Mouse (Mus musculus): ENCODE measurements around the gene Fgf13. TPM values are rescaled to one million over a fixed set of nuclear protein-coding genes. Genes with fewer than 3 reads are reported as not detected.

Gene Fgf13
- polyA plus RNA-seq, 1 experiment = 8.3 TPM

- no peak overlapping the region for H3K27ac ChIP-seq (ENCODE audit: control insufficient read depth, insufficient read depth, low read length)
- H3K4me1 ChIP-seq (replicated peaks; ENCODE audit: control insufficient read depth, insufficient read depth, low read length) = no peaks in the 10 kb centered on the region
- no peaks in the 10 kb centered on the region for H3K36me3 ChIP-seq (ENCODE audit: control insufficient read depth, insufficient read depth, low read length)
- no peak for DNase-seq
- no peaks in the 10 kb centered on the region for H3K27me3 ChIP-seq (ENCODE audit: control insufficient read depth, insufficient read depth, low read length)
- no peak for TF ChIP-seq CTCF (IDR thresholded peaks at IDR 0.05; ENCODE audit: borderline replicate concordance, control insufficient read depth, extremely low read depth, insufficient read depth, low read length, poor library complexity)
- TF ChIP-seq POLR2A (IDR thresholded peaks at IDR 0.05; ENCODE audit: control insufficient read depth, extremely low read depth, insufficient read depth, low read length, poor library complexity) = no peak
- no peak overlapping the region for H3K4me3 ChIP-seq (ENCODE audit: control insufficient read depth, insufficient read depth, low read length)
Measured at GRCm38 (mm10) chrX:59201146-59201545, 366.7 kb downstream of the Fgf13 start.

- Histone ChIP-seq H3K4me1 (replicated peaks; ENCODE audit: control insufficient read depth, insufficient read depth, low read length) (no peaks in the 10 kb centered on the region), H3K36me3 (ENCODE audit: control insufficient read depth, insufficient read depth, low read length) (no peaks in the 10 kb centered on the region), H3K4me3 (ENCODE audit: control insufficient read depth, insufficient read depth, low read length) (no peak overlapping the region), H3K27me3 (ENCODE audit: control insufficient read depth, insufficient read depth, low read length) (no peaks in the 10 kb centered on the region), H3K27ac (ENCODE audit: control insufficient read depth, insufficient read depth, low read length) (no peak overlapping the region)
- WGBS = 80% methylated on average over 4 of the region's 4 CpGs
- no peak for DNase-seq
- no peak for TF ChIP-seq POLR2A (IDR thresholded peaks at IDR 0.05; ENCODE audit: control insufficient read depth, extremely low read depth, insufficient read depth, low read length, poor library complexity)
- TF ChIP-seq CTCF (IDR thresholded peaks at IDR 0.05; ENCODE audit: borderline replicate concordance, control insufficient read depth, extremely low read depth, insufficient read depth, low read length, poor library complexity) = no peak
Measured at GRCm38 (mm10) chrX:59194149-59194548, 373.7 kb downstream of the Fgf13 start.

GRCm38 (mm10) chrX:59186922-59187321 lies 380.9 kb downstream of the Fgf13 start:
- 93% methylated on average over 4 of the region's 4 CpGs for WGBS
- DNase-seq = no peak
- Histone ChIP-seq H3K4me3 (ENCODE audit: control insufficient read depth, insufficient read depth, low read length) (no peak overlapping the region), H3K27ac (ENCODE audit: control insufficient read depth, insufficient read depth, low read length) (no peak overlapping the region), H3K27me3 (ENCODE audit: control insufficient read depth, insufficient read depth, low read length) (no peaks in the 10 kb centered on the region), H3K36me3 (ENCODE audit: control insufficient read depth, insufficient read depth, low read length) (no peaks in the 10 kb centered on the region), H3K4me1 (replicated peaks; ENCODE audit: control insufficient read depth, insufficient read depth, low read length) (no peaks in the 10 kb centered on the region)
- TF ChIP-seq CTCF (IDR thresholded peaks at IDR 0.05; ENCODE audit: borderline replicate concordance, control insufficient read depth, extremely low read depth, insufficient read depth, low read length, poor library complexity) (no peak), POLR2A (IDR thresholded peaks at IDR 0.05; ENCODE audit: control insufficient read depth, extremely low read depth, insufficient read depth, low read length, poor library complexity) (no peak)

GRCm38 (mm10) chrX:59182323-59182722 lies 385.5 kb downstream of the Fgf13 start:
- WGBS = 86% methylated on average over 4 of the region's 4 CpGs
- Histone ChIP-seq H3K4me1 (replicated peaks; ENCODE audit: control insufficient read depth, insufficient read depth, low read length) (no peaks in the 10 kb centered on the region), H3K4me3 (ENCODE audit: control insufficient read depth, insufficient read depth, low read length) (no peak overlapping the region), H3K36me3 (ENCODE audit: control insufficient read depth, insufficient read depth, low read length) (no peaks in the 10 kb centered on the region), H3K27me3 (ENCODE audit: control insufficient read depth, insufficient read depth, low read length) (no peaks in the 10 kb centered on the region), H3K27ac (ENCODE audit: control insufficient read depth, insufficient read depth, low read length) (no peak overlapping the region)
- no peak for TF ChIP-seq POLR2A (IDR thresholded peaks at IDR 0.05; ENCODE audit: control insufficient read depth, extremely low read depth, insufficient read depth, low read length, poor library complexity)
- no peak for DNase-seq

- WGBS = 86% methylated on average over 4 of the region's 4 CpGs
- TF ChIP-seq CTCF (IDR thresholded peaks at IDR 0.05; ENCODE audit: borderline replicate concordance, control insufficient read depth, extremely low read depth, insufficient read depth, low read length, poor library complexity) = no peak
- no peak for TF ChIP-seq POLR2A (IDR thresholded peaks at IDR 0.05; ENCODE audit: control insufficient read depth, extremely low read depth, insufficient read depth, low read length, poor library complexity)
- DNase-seq = no peak
- Histone ChIP-seq H3K27me3 (ENCODE audit: control insufficient read depth, insufficient read depth, low read length) (no peaks in the 10 kb centered on the region), H3K4me3 (ENCODE audit: control insufficient read depth, insufficient read depth, low read length) (no peak overlapping the region), H3K27ac (ENCODE audit: control insufficient read depth, insufficient read depth, low read length) (no peak overlapping the region), H3K4me1 (replicated peaks; ENCODE audit: control insufficient read depth, insufficient read depth, low read length) (no peaks in the 10 kb centered on the region), H3K36me3 (ENCODE audit: control insufficient read depth, insufficient read depth, low read length) (no peaks in the 10 kb centered on the region)
Measured at GRCm38 (mm10) chrX:59179627-59180026, 388.2 kb downstream of the Fgf13 start.

- TF ChIP-seq CTCF (IDR thresholded peaks at IDR 0.05; ENCODE audit: borderline replicate concordance, control insufficient read depth, extremely low read depth, insufficient read depth, low read length, poor library complexity) (no peak), POLR2A (IDR thresholded peaks at IDR 0.05; ENCODE audit: control insufficient read depth, extremely low read depth, insufficient read depth, low read length, poor library complexity) (no peak)
- no peaks in the 10 kb centered on the region for H3K36me3 ChIP-seq (ENCODE audit: control insufficient read depth, insufficient read depth, low read length)
- WGBS = 29% methylated on average over 3 of the region's 3 CpGs
- no peak for DNase-seq
- H3K27me3 ChIP-seq (ENCODE audit: control insufficient read depth, insufficient read depth, low read length) = no peaks in the 10 kb centered on the region
- no peaks in the 10 kb centered on the region for H3K4me1 ChIP-seq (replicated peaks; ENCODE audit: control insufficient read depth, insufficient read depth, low read length)
- no peak overlapping the region for H3K4me3 ChIP-seq (ENCODE audit: control insufficient read depth, insufficient read depth, low read length)
- no peak overlapping the region for H3K27ac ChIP-seq (ENCODE audit: control insufficient read depth, insufficient read depth, low read length)
Measured at GRCm38 (mm10) chrX:59179081-59179596, 388.7 kb downstream of the Fgf13 start.

- TF ChIP-seq POLR2A (IDR thresholded peaks at IDR 0.05; ENCODE audit: control insufficient read depth, extremely low read depth, insufficient read depth, low read length, poor library complexity) (no peak), CTCF (IDR thresholded peaks at IDR 0.05; ENCODE audit: borderline replicate concordance, control insufficient read depth, extremely low read depth, insufficient read depth, low read length, poor library complexity) (no peak)
- 75% methylated on average over 3 of the region's 3 CpGs for WGBS
- no peaks in the 10 kb centered on the region for H3K36me3 ChIP-seq (ENCODE audit: control insufficient read depth, insufficient read depth, low read length)
Measured at GRCm38 (mm10) chrX:59177653-59178052, 390.2 kb downstream of the Fgf13 start.

More at GRCm38 (mm10) chrX:59177653-59178052, 390.2 kb downstream of the Fgf13 start:
- Histone ChIP-seq H3K27ac (ENCODE audit: control insufficient read depth, insufficient read depth, low read length) (no peak overlapping the region), H3K27me3 (ENCODE audit: control insufficient read depth, insufficient read depth, low read length) (no peaks in the 10 kb centered on the region), H3K4me1 (replicated peaks; ENCODE audit: control insufficient read depth, insufficient read depth, low read length) (no peaks in the 10 kb centered on the region), H3K4me3 (ENCODE audit: control insufficient read depth, insufficient read depth, low read length) (no peak overlapping the region)
- DNase-seq = no peak

All from thymus, adult 2 months (tissue).